Mouse (Mus musculus): Measurements from ENCODE around the gene Rln1.

Gene Rln1

GRCm38 (mm10) chr19:29296166-29296565 is 38.3 kb downstream of the Rln1 start:
- DNase-seq (ENCODE audit: low spot score in 2 of 2) = no peak

GRCm38 (mm10) chr19:29294756-29295155 is 39.7 kb downstream of the Rln1 start:
- DNase-seq (ENCODE audit: low spot score in 2 of 2) = no peak

- DNase-seq (ENCODE audit: low spot score in 2 of 2) = no peak
These were observed 41.9 kb downstream of the Rln1 start for GRCm38 (mm10) chr19:29292546-29292945.

DNA sequence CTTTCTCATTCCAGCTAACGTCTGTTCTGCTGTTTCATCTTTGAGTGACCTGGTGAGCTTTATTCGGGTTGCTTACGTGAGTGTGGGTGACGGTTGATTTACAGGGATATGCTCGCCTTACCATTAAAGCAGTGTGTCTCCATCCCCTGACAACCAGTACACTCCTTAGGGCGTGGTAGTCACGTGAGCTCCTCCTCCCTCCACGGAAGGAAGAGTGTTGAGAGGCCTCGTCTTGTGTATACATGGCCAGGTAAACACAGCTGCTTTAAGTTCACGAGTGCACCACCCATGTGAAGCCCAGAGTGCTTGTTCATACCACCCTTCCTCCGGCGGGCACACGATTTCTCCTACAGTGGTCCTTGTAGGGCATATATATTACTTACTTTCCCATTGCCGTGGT is 42.9 kb downstream of the Rln1 start:
- no peak for DNase-seq (ENCODE audit: low spot score in 2 of 2)

- DNase-seq (ENCODE audit: low spot score in 2 of 2) = no peak
These were observed 46.6 kb downstream of the Rln1 start for GRCm38 (mm10) chr19:29287863-29288262.

GRCm38 (mm10) chr19:29285451-29285869 is 49.0 kb downstream of the Rln1 start:
- DNase-seq (ENCODE audit: low spot score in 2 of 2) = no peak
